ENCODE assay signal across 39 mouse cellular contexts in genomic region chr11:26636239-26636638, GRCm38 (mm10). TPM values are rescaled to one million over a fixed set of nuclear protein-coding genes. Genes with fewer than 3 reads are reported as not detected.
"Had no signal": no experiment of that assay in that cellular context is flagged by ENCODE, and none has a peak within 500 bp of the region (broad histone marks: within the 10 kb centered on the region; RNA-seq: fewer than 3 reads in every experiment).

No protein-coding gene starts in this region.

- H3K36me3 ChIP-seq: embryonic facial prominence, embryonic 10.5 days; embryonic facial prominence, embryonic 12.5 days; embryonic facial prominence, embryonic 13.5 days; embryonic facial prominence, embryonic 15.5 days; forebrain, embryonic 10.5 days; forebrain, embryonic 12.5 days; forebrain, embryonic 15.5 days had no signal

- H3K27ac ChIP-seq: embryonic facial prominence, embryonic 10.5 days; embryonic facial prominence, embryonic 12.5 days; embryonic facial prominence, embryonic 13.5 days; embryonic facial prominence, embryonic 15.5 days; forebrain, embryonic 10.5 days; forebrain, embryonic 12.5 days; forebrain, embryonic 13.5 days; forebrain, embryonic 15.5 days; gastrocnemius, adult 2 months; heart, adult 2 months had no signal

- DNase-seq: cerebellum, adult 9-10 months; cerebellum, adult 9-11 months; cerebellum, postnatal 10 days; cerebellum, postnatal 14 days; cerebellum, postnatal 25 days; cerebellum, postnatal 36 days; embryo, embryonic 11 days; forebrain, postnatal 0 days; gastrocnemius, adult 2 months; gastrocnemius, postnatal 10 days; gastrocnemius, postnatal 14 days; gastrocnemius, postnatal 25 days; gastrocnemius, postnatal 36 days; heart, adult 11 months; heart, adult 18-20 months; heart, adult 2 months had no signal

- H3K27me3 ChIP-seq: embryonic facial prominence, embryonic 12.5 days; embryonic facial prominence, embryonic 13.5 days; embryonic facial prominence, embryonic 15.5 days; forebrain, embryonic 12.5 days; forebrain, embryonic 13.5 days; forebrain, embryonic 15.5 days had no signal

- H3K4me2 ChIP-seq: embryonic facial prominence, embryonic 12.5 days; embryonic facial prominence, embryonic 13.5 days; embryonic facial prominence, embryonic 15.5 days; forebrain, embryonic 12.5 days; forebrain, embryonic 13.5 days; forebrain, embryonic 15.5 days had no signal

- ATAC-seq: forebrain, embryonic 13.5 days; forebrain, embryonic 14.5 days; forebrain, embryonic 15.5 days; forebrain, embryonic 16.5 days; forebrain, postnatal 0 days had no signal

- H3K9me3 ChIP-seq: embryonic facial prominence, embryonic 10.5 days; embryonic facial prominence, embryonic 12.5 days; embryonic facial prominence, embryonic 13.5 days; embryonic facial prominence, embryonic 15.5 days; forebrain, embryonic 10.5 days; forebrain, embryonic 12.5 days; forebrain, embryonic 13.5 days; forebrain, embryonic 15.5 days had no signal

- H3K4me1 ChIP-seq: embryonic facial prominence, embryonic 10.5 days; embryonic facial prominence, embryonic 12.5 days; embryonic facial prominence, embryonic 13.5 days; embryonic facial prominence, embryonic 15.5 days; forebrain, embryonic 10.5 days; forebrain, embryonic 12.5 days; forebrain, embryonic 13.5 days; forebrain, embryonic 15.5 days had no signal

- H3K4me3 ChIP-seq: embryonic facial prominence, embryonic 10.5 days; embryonic facial prominence, embryonic 12.5 days; embryonic facial prominence, embryonic 13.5 days; embryonic facial prominence, embryonic 15.5 days; erythroblast, embryonic 14.5 days; forebrain, embryonic 10.5 days; forebrain, embryonic 12.5 days; forebrain, embryonic 13.5 days; forebrain, embryonic 15.5 days; gastrocnemius, adult 2 months; heart, adult 2 months had no signal

- H3K9ac ChIP-seq: embryonic facial prominence, embryonic 12.5 days; embryonic facial prominence, embryonic 13.5 days; embryonic facial prominence, embryonic 15.5 days; forebrain, embryonic 12.5 days; forebrain, embryonic 13.5 days; forebrain, embryonic 15.5 days; forebrain, postnatal 0 days had no signal

RNA-seq across cellular contexts. Expression of gene Gm6899, which starts 43.2 kb away (rescaled TPM):
- total RNA-seq: common myeloid progenitor, adult 5-6 weeks; forebrain, postnatal 0 days; gastrocnemius, adult 18-20 months; gastrocnemius, adult 2 months; gastrocnemius, adult 8-10 months; gastrocnemius, postnatal 10 days; gastrocnemius, postnatal 14 days; gastrocnemius, postnatal 25 days; gastrocnemius, postnatal 36 days; gastrocnemius, postnatal 4 days; granulocyte monocyte progenitor cell, adult 5-6 weeks; heart, adult 18-20 months; heart, adult 2 months; heart, adult 8-10 months had no signal
- polyA plus RNA-seq: cortical plate, adult 2 months; embryonic facial prominence, embryonic 11.5 days; embryonic facial prominence, embryonic 13.5 days; embryonic facial prominence, embryonic 14.5 days; embryonic facial prominence, embryonic 15.5 days; erythroblast, embryonic 14.5 days; forebrain, embryonic 10.5 days; forebrain, embryonic 11.5 days; forebrain, embryonic 12.5 days; forebrain, embryonic 13.5 days; forebrain, embryonic 14.5 days; forebrain, embryonic 15.5 days; forebrain, embryonic 16.5 days; forebrain, postnatal 0 days; frontal cortex, adult 2 months; gonadal fat pad, adult 2 months; heart, adult 2 months had no signal
